ENCODE assay signal across 20 mouse cellular contexts in the genomic region with DNA sequence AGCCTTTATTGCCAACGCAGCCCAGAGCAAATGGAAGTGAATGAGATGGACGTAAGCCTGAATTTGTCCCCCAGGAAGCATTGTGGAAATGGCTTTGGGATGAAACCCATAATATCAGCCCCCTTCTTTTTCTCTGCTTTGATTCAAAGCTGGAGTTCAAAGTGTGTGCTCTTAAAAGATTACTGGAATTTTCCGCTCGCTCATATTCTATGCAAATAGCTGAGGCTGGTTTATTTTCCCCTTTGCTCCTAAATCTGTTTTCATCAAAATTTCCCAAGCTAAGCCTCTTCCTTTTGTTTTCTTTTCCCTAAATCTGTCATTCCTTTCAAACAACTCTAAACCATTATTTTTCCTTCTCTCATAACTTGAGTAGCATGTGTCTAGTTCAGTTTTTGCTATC.
"Had no signal": no experiment of that assay in that cellular context is flagged by ENCODE, and none has a peak within 500 bp of the region (broad histone marks: within the 10 kb centered on the region; RNA-seq: fewer than 3 reads in every experiment).

No protein-coding gene starts in this region.

- DNase-seq: liver; lung, adult 18-20 months; lung, postnatal 10 days; lung, postnatal 36 days; retina, postnatal 1 day; right cerebral cortex, postnatal 25 days; spleen, adult 18-20 months; thymus, postnatal 25 days had no signal

- H3K4me3 ChIP-seq: limb, embryonic 10.5 days; limb, embryonic 13.5 days; liver, embryonic 12.5 days; liver, embryonic 15.5 days; lung, embryonic 15.5 days; midbrain, embryonic 10.5 days; midbrain, embryonic 13.5 days; stomach, embryonic 15.5 days had no signal

- ATAC-seq: hindbrain, postnatal 0 days; inflammation-experienced regulatory T-cells, adult 6 months; intestine, embryonic 16.5 days; liver, embryonic 12.5 days; midbrain, embryonic 13.5 days had no signal

- H3K9ac ChIP-seq: limb, embryonic 13.5 days; liver, embryonic 12.5 days; liver, embryonic 15.5 days; lung, embryonic 15.5 days; midbrain, embryonic 13.5 days; stomach, embryonic 15.5 days had no signal

- H3K27me3 ChIP-seq: limb, embryonic 13.5 days; liver, embryonic 12.5 days; liver, embryonic 15.5 days; lung, embryonic 15.5 days; midbrain, embryonic 13.5 days; stomach, embryonic 15.5 days had no signal

- H3K4me2 ChIP-seq: limb, embryonic 13.5 days; liver, embryonic 12.5 days; liver, embryonic 15.5 days; lung, embryonic 15.5 days; midbrain, embryonic 13.5 days; stomach, embryonic 15.5 days had no signal

- H3K36me3 ChIP-seq: limb, embryonic 10.5 days; limb, embryonic 13.5 days; liver, embryonic 12.5 days; liver, embryonic 15.5 days; lung, embryonic 15.5 days; midbrain, embryonic 10.5 days; midbrain, embryonic 13.5 days; stomach, embryonic 15.5 days had no signal

- H3K4me1 ChIP-seq: limb, embryonic 10.5 days; limb, embryonic 13.5 days; liver, embryonic 12.5 days; liver, embryonic 15.5 days; midbrain, embryonic 10.5 days; midbrain, embryonic 13.5 days had no signal

- H3K27ac ChIP-seq: hindbrain, postnatal 0 days; limb, embryonic 10.5 days; limb, embryonic 13.5 days; liver, embryonic 12.5 days; liver, embryonic 15.5 days; lung, embryonic 15.5 days; midbrain, embryonic 10.5 days; midbrain, embryonic 13.5 days; stomach, embryonic 15.5 days had no signal

- H3K9me3 ChIP-seq: limb, embryonic 10.5 days; limb, embryonic 13.5 days; liver, embryonic 12.5 days; liver, embryonic 15.5 days; lung, embryonic 15.5 days; megakaryocyte, embryonic 14.5 days; midbrain, embryonic 10.5 days; midbrain, embryonic 13.5 days; stomach, embryonic 15.5 days had no signal
